Mouse (Mus musculus) limb, embryonic 14.5 days (tissue): Measurements from ENCODE around the gene Sh3glb2. TPM values are rescaled to one million over a fixed set of nuclear protein-coding genes. Genes with fewer than 3 reads are reported as not detected.

Experiments used
- ATAC-seq: fragments of 200-750 bp; cut with Nextera tagmentation; 2 replicates; pipeline ENCODE4 v1.8.0; 2017; ENCODE audit warnings: low read depth, moderate number of reproducible peaks, moderate TSS enrichment; ENCODE audit not compliant: low FRiP score
- DNase-seq: peaks from one replicate; pipeline ENCODE4 v3.0.0-alpha.2; 2015; ENCODE audit warnings: low spot score
- H3K27ac ChIP-seq: fragments of 300-500 bp; sonication (generic); replicated peaks from 2 replicates; pipeline ENCODE4 v1.5.1; 2014; ENCODE audit warnings: low read depth, mild to moderate bottlenecking, low read length, moderate library complexity, mixed read lengths
- H3K27me3 ChIP-seq: fragments of 300-500 bp; sonication (generic); 2 replicates; pipeline ENCODE4 v1.6.1; 2014; ENCODE audit warnings: low read length, mixed read lengths; ENCODE audit not compliant: control insufficient read depth, insufficient read depth
- H3K36me3 ChIP-seq: fragments of 300-500 bp; sonication (generic); 2 replicates; pipeline ENCODE4 v1.6.1; 2014; ENCODE audit warnings: mild to moderate bottlenecking, low read length, moderate library complexity, mixed read lengths; ENCODE audit not compliant: control insufficient read depth, insufficient read depth
- H3K4me1 ChIP-seq: fragments of 300-500 bp; sonication (generic); 2 replicates; pipeline ENCODE4 v1.6.1; 2014; ENCODE audit warnings: antibody characterized with exemption, low read length, mixed read lengths; ENCODE audit not compliant: control insufficient read depth, insufficient read depth
- H3K4me2 ChIP-seq: fragments of 300-500 bp; sonication (generic); replicated peaks from 2 replicates; pipeline ENCODE4 v1.6.1; 2014; ENCODE audit warnings: low read depth, mild to moderate bottlenecking, low read length, moderate library complexity; ENCODE audit not compliant: severe bottlenecking
- H3K4me3 ChIP-seq: fragments of 300-500 bp; sonication (generic); replicated peaks from 2 replicates; pipeline ENCODE4 v1.5.1; 2014; ENCODE audit warnings: low read length
- H3K9ac ChIP-seq: fragments of 300-500 bp; sonication (generic); 2 replicates; pipeline ENCODE4 v1.6.1; 2014; ENCODE audit warnings: mild to moderate bottlenecking, low read depth, low read length, moderate library complexity; ENCODE audit not compliant: severe bottlenecking
- H3K9me3 ChIP-seq: fragments of 300-500 bp; sonication (generic); 2 replicates; pipeline ENCODE4 v1.6.1; 2016; ENCODE audit warnings: low read length; ENCODE audit not compliant: control insufficient read depth
- POLR2A ChIP-seq: fragments of 200-500 bp; IDR thresholded peaks from 2 replicates; pipeline ENCODE4 v1.8.0; 2012; ENCODE audit warnings: inconsistent platforms, mild to moderate bottlenecking, moderate library complexity, borderline replicate concordance; ENCODE audit not compliant: insufficient read depth, insufficient read length; ENCODE audit errors: extremely low read depth
- WGBS: fragments of 180-500 bp; shearing (Covaris S2); extraction: QIAGEN DNeasy Blood & Tissue Kit; methylation state at CpG from one replicate; pipeline ENCODE4 v1.1.7; 2014; 5-methylcytosine and 5-hydroxymethylcytosine counted together
- polyA plus RNA-seq, 2 experiments: library from polyadenylated mRNA; depleted of rRNA in 1 of 2; stranded (reverse) in 1 of 2; unstranded in 1 of 2; fragments of >200 nt; fragmentation: Nextera tagmentation in 1 of 2; extraction: Ambion mirVana in 1 of 2; gene quantifications; 2 replicates each; pipeline versions ENCODE4 v1.2.1 to v1.2.3; 2012 to 2014

Sh3glb2 gene
- polyA plus RNA-seq, 2 experiments = 64.8 to 122 TPM

DNA sequence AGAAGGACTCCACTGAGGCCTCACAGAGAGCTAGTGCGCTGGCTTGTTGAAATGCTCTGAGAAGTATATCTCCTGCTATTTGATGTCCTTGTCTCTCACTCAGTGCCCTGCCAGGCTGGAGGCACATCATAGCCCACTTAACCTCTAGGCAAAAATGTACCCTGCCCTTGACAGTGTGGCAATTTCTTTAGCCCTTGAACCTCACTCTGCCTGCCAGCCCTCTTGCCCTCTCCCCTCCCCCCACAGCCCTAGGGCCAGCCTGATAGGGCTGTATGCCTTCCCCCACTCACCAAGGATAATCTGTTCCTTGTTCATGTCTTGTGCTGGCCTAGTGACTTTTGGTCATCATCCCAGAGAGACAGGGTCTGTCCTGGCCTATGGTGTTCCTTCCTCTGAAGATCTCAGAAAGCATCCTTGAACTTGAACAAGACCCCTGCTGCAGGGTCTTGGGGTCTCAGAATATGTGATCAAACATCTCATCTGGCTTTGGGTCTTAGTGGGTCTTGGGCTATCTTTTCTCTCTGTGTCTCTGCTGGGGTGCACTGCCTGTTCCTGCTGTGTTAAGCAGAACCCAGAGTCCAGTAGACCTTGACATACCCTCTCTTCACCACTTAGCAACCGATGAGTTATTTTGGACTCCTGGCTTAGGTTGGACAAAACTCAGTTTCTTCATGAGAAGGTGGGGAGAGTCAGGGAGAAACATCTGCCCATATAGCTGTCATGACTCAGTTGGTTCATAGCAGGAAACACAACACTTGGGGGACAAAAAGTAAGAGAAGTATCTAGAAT, 6.3 kb upstream of the Sh3glb2 start:
- Histone ChIP-seq H3K27me3 (no peaks in the 10 kb centered on the region), H3K4me1 (peaks cover 11% of the 10 kb centered on the region), H3K9ac (peak overlapping the region; percentile 75), H3K4me3 (peak overlapping the region; percentile 93; the same call in 1 of the 2 replicates), H3K27ac (no peak overlapping the region), H3K36me3 (peaks cover 34% of the 10 kb centered on the region), H3K9me3 (no peaks in the 10 kb centered on the region), H3K4me2 (peak overlapping the region; percentile 90)
- TF ChIP-seq POLR2A = no peak
- DNase-seq (no peak), ATAC-seq (no peak)
- WGBS = 81% methylated on average over 2 of the region's 2 CpGs

DNA sequence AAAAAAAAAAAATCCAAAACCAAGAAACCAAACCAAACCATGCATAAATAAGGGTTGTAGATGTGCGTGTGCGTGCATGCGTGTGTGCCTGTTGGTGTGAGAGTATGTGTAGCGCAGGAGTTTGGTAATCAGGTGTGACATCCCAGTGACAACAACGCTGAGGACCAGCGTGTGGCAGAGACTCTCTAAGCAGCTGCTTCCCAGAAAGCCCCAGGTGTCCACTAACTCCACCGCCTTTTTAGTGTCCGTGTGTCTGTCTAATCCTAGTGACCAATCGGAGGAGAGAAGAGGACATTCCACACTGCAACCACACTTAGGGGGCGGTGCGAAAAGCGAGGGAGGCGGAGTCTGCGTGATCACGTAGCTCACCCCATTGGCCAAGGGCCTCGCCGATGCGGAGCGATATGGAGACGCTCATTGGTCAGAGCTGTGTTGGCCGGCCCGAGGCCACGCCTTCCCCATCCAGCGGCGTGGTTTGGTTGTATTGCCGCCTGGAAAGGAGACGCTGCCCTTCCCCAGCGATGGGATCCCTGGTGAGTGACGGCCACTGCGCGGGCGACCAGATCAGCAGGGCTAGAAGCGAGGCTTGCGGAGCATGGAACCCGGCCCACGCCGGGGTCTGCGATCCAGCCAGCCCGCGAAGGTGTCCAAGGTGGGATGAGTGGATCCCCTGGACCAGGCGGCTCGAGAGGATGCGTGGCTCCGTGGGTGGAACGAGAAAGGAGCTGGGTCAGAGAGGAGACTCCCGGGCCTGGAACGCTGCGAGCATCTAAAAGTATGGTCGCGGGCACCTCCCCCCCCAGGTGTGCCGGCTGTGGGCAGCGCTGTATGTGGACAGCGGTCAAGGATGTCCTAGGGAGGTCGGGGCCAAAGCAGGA, 4.9 kb upstream of the Sh3glb2 start, which contains the start of gene Miga2:
Gene Miga2, plus strand, starts transcription at position 461 of the 878 bp plus-strand sequence.
- Histone ChIP-seq H3K27ac (0 out of 2 replicates have a peak within 1 kb of the TSS, but pooled peaks have one; percentile 19), H3K9ac (peak within 1 kb of the TSS; percentile 75), H3K27me3 (no peaks in the 10 kb centered on the region), H3K9me3 (no peaks in the 10 kb centered on the region), H3K4me2 (peak within 1 kb of the TSS; percentile 90), H3K4me1 (peaks cover 11% of the 10 kb centered on the region), H3K4me3 (peak within 1 kb of the TSS; percentile 93), H3K36me3 (peaks cover 21% of the 10 kb centered on the region)
- 0% methylated on average over 52 of the region's 54 CpGs for WGBS
- peak; percentile 19; the same call in 1 of the 2 replicates for TF ChIP-seq POLR2A
- DNase-seq (peak; percentile 99), ATAC-seq (peak; percentile 100)

DNA sequence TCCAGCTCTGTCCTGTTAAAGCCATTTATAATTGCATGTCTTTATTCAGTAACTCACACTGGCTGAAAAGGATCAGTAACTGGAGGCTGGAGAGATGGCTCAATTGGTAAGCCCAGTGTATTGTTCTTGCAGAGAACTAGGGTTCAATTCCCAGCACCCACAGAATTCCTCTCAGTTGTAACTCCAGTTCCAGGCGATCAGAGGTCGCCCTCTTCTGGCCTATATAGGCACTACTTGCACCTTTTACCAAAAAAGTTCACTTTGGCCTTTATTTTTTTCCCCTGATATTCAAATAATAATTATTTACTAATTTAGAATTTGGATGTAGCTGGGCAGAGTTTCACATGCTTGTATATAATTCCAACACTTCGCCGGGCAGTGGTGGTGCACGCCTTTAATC, 3.7 kb upstream of the Sh3glb2 start:
- Histone ChIP-seq H3K9ac (no peak overlapping the region), H3K36me3 (peaks cover 9% of the 10 kb centered on the region), H3K9me3 (no peaks in the 10 kb centered on the region), H3K27me3 (no peaks in the 10 kb centered on the region), H3K4me3 (no peak overlapping the region), H3K27ac (no peak overlapping the region), H3K4me1 (peaks cover 20% of the 10 kb centered on the region), H3K4me2 (no peak overlapping the region)
- ATAC-seq (no peak), DNase-seq (no peak)
- no peak for TF ChIP-seq POLR2A
- WGBS = 81% methylated on average over 5 of the region's 5 CpGs

GRCm38 (mm10) chr2:30360626-30361025, 1.5 kb upstream of the Sh3glb2 start:
- H3K4me2 ChIP-seq = no peak overlapping the region
- no peaks in the 10 kb centered on the region for H3K27me3 ChIP-seq
- no peak for DNase-seq
- ATAC-seq = no peak
- TF ChIP-seq POLR2A = no peak
- 53% methylated on average over 10 of the region's 10 CpGs for WGBS
- no peak overlapping the region for H3K27ac ChIP-seq
- H3K9ac ChIP-seq = no peak overlapping the region
- peaks cover 22% of the 10 kb centered on the region for H3K4me1 ChIP-seq
- no peak overlapping the region for H3K4me3 ChIP-seq
- H3K36me3 ChIP-seq = no peaks in the 10 kb centered on the region
- no peaks in the 10 kb centered on the region for H3K9me3 ChIP-seq

DNA sequence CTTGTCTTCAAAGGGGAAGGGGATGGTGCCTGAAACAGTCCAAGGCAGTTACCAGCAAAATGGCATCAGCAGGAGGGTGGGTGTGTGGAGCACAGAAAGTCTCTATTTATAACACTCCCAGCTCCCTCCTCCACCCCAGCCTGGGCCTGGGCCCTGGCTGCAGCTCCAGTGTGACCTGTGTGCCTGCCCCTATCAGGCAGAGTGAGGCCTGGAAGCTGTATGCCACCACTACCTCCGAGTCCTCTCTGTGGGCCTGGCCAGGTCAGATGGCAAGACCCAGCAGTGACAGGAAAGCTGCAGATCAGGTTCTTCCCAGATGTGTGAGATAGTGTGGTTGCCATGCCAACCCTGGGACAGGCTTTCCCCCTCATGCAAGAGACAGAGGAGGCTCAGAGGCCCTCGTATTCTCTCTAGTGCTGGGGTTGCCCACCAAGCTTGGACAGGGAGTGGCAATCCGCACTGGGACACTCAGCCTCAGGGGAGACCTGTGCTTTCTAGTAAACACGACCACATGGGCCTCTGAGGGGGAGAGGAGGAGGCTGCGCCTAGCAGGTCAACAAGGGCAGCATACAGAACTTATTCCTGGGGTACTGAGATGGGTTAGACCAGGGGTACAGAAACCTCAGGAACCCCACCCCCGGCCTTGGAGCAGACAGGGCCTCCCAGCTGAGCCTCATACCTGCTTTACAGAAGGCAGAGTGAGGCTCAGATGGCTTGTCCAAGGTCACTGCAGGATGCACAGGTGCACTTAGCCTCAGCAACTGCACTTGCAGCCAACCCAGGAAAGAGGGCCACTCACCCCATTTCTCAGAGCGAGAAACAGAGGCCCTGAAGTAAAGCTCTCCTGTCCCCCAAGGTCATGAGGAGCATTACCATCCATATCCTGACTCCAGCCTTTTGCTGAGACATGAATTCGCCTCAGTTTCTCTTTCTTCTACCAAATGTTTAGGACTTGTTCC, 1.3 kb downstream of the Sh3glb2 start:
- DNase-seq (no peak), ATAC-seq (no peak)
- no peaks in the 10 kb centered on the region for H3K9me3 ChIP-seq
- H3K4me1 ChIP-seq = peaks cover 10% of the 10 kb centered on the region
- peak overlapping the region; percentile 77; the same call in 1 of the 2 replicates for H3K9ac ChIP-seq
- no peak for TF ChIP-seq POLR2A
- no peak overlapping the region for H3K27ac ChIP-seq
- H3K27me3 ChIP-seq = no peaks in the 10 kb centered on the region
- 46% methylated on average over 8 of the region's 8 CpGs for WGBS
- H3K4me2 ChIP-seq = peak overlapping the region; percentile 90
- H3K4me3 ChIP-seq = peak overlapping the region; percentile 75
- peaks cover 22% of the 10 kb centered on the region for H3K36me3 ChIP-seq
